Mouse (Mus musculus) CH12F3 (cell line): ENCODE data around the gene Emd.

ENCODE experiments used
- in situ Hi-C: fragments of 300-500 bp; cut with MboI; formaldehyde crosslinking; loops from 2 replicates; pipeline ENCODE4 v1.14.3; 2020; ENCODE audit warnings: low sequenced_read_pairs

The Emd gene

GRCm38 (mm10) chrX:74270902-74271551, 16.5 kb downstream of the Emd start:
- in situ Hi-C loops, result no loop called here

GRCm38 (mm10) chrX:74273422-74274322, 19.2 kb downstream of the Emd start:
- in situ Hi-C loops, result no loop called here

- in situ Hi-C loops, result no loop called here
Observed at GRCm38 (mm10) chrX:74277916-74278315, 23.4 kb downstream of the Emd start.

GRCm38 (mm10) chrX:74281041-74281731, 26.7 kb downstream of the Emd start:
- in situ Hi-C loops, result no loop called here

GRCm38 (mm10) chrX:74281732-74282394, 27.4 kb downstream of the Emd start, which contains the start of the genes Taz and Dnase1l1:
Gene Taz (plus strand): TSS chrX:74281912.
Gene Dnase1l1 (minus strand): TSS chrX:74282337.
- in situ Hi-C loops, result no loop called here

GRCm38 (mm10) chrX:74282395-74283091, 28.1 kb downstream of the Emd start:
- in situ Hi-C loops, result no loop called here

GRCm38 (mm10) chrX:74283092-74283437, 28.6 kb downstream of the Emd start:
- in situ Hi-C loops, result no loop called here

GRCm38 (mm10) chrX:74293431-74293830, 38.9 kb downstream of the Emd start:
- in situ Hi-C loops, result no loop called here

GRCm38 (mm10) chrX:74296538-74297448, 42.3 kb downstream of the Emd start, which contains the start of gene Atp6ap1:
Gene Atp6ap1 (plus strand): TSS chrX:74297097.
- in situ Hi-C loops, result no loop called here

GRCm38 (mm10) chrX:74298348-74298747, 43.9 kb downstream of the Emd start:
- in situ Hi-C loops, result no loop called here

GRCm38 (mm10) chrX:74299721-74300120, 45.2 kb downstream of the Emd start:
- in situ Hi-C loops, result no loop called here

GRCm38 (mm10) chrX:74304867-74305700, 50.6 kb downstream of the Emd start, which contains the start of gene Gdi1:
Gene Gdi1 (plus strand): TSS chrX:74304998.
- in situ Hi-C loops, result no loop called here
